Mouse (Mus musculus) lung, adult 2 months (tissue): ENCODE results near the gene Cyfip1. TPM values are rescaled to one million over a fixed set of nuclear protein-coding genes. Genes with fewer than 3 reads are reported as not detected.

Experiments
- DNase-seq: peaks from one replicate; pipeline ENCODE4 v3.0.0; 2022
- H3K4me1 ChIP-seq: fragments of 200-500 bp; 2 replicates; pipeline ENCODE4 v1.6.1; 2011; ENCODE audit warnings: low read length; ENCODE audit not compliant: control insufficient read depth, insufficient read depth
- H3K4me3 ChIP-seq: fragments of 200-500 bp; replicated peaks from 2 replicates; pipeline ENCODE3; 2011; ENCODE audit warnings: low read depth, mild to moderate bottlenecking, control low read depth, low read length; ENCODE audit errors: extremely low read depth
- CTCF ChIP-seq: fragments of 200-500 bp; IDR thresholded peaks from 2 replicates; pipeline ENCODE4 v1.5.1; 2011; ENCODE audit warnings: mild to moderate bottlenecking, low read length, control low read depth; ENCODE audit not compliant: insufficient read depth
- POLR2A ChIP-seq: fragments of 200-500 bp; IDR thresholded peaks from 2 replicates; pipeline ENCODE4 v1.6.1; 2011; ENCODE audit warnings: low read depth, mild to moderate bottlenecking, control low read depth, low read length, borderline replicate concordance; ENCODE audit errors: extremely low read depth
- WGBS: fragments of 180-500 bp; shearing (Covaris S2); methylation state at CpG from one replicate; pipeline ENCODE4 v1.1.7; 2018; 5-methylcytosine and 5-hydroxymethylcytosine counted together
- polyA plus RNA-seq: library from polyadenylated mRNA; depleted of rRNA; stranded (reverse); fragments of >200 nt; gene quantifications from 2 replicates; pipeline ENCODE4 v1.2.3, GENCODE M21; 2012; rRNA removed

Gene Cyfip1
- polyA plus RNA-seq: 46.5 and 66.8 TPM in 2 replicates

GRCm38 (mm10) chr7:55841445-55841844, at the start of gene Cyfip1:
Gene Cyfip1 (plus strand): TSS chr7:55841745.
- TF ChIP-seq CTCF (no peak), POLR2A (no peak)
- H3K4me3 ChIP-seq: peak within 1 kb of the TSS; percentile 81
- H3K4me1 ChIP-seq: no peaks in the 10 kb centered on the region
- no peak for DNase-seq
- 50% methylated on average over 7 of the region's 7 CpGs for WGBS

GRCm38 (mm10) chr7:55792280-55792679, 49.3 kb upstream of the Cyfip1 start:
- TF ChIP-seq POLR2A (no peak), CTCF (no peak)
- Histone ChIP-seq H3K4me3 (no peak overlapping the region), H3K4me1 (peaks cover 5% of the 10 kb centered on the region; the same call in 1 of the 2 replicates)
- DNase-seq: no peak
- 84% methylated on average over 3 of the region's 3 CpGs for WGBS

DNA sequence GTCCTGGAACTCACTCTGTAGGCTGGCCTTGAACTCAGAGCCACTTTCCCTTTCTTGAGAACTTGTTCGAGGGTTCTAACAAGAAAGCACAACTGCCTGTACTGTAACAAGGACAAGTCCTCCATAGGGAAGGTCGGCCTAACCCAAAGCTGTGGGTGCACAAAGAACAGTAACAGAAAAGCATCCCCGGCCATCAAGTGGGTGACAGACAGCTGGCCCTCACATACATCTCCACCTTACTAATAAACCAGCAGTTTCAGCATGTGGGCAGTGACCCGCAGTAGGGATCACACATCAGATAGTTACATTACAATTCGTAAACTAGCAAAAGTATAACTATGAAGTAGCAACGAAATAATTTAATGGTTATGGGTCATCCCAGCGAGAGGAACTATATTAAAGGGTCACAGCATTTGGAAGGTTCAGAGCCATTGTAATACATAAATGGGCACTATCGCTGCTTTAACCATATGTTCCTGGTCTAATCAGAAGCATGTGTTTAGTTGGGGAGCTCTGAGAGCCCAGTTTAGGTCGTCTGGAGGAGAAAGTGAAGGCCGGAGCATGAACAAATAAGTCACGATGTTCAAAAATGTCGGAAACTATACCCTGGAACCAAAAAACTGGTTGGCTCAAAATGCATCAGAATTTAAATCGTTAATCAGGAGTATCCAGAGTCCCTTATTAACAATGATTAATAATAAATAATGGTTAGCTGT, 48.2 kb upstream of the Cyfip1 start:
- TF ChIP-seq POLR2A: no peak
- no peak for TF ChIP-seq CTCF
- no peak for DNase-seq
- WGBS: 37% methylated on average over 13 of the region's 13 CpGs
- Histone ChIP-seq H3K4me3 (peak overlapping the region; percentile 82), H3K4me1 (peaks cover 5% of the 10 kb centered on the region; the same call in 1 of the 2 replicates)

- TF ChIP-seq POLR2A (peak; percentile 80), CTCF (no peak)
- peak; percentile 93 for DNase-seq
- Histone ChIP-seq H3K4me1 (peaks cover 5% of the 10 kb centered on the region; the same call in 1 of the 2 replicates), H3K4me3 (peak within 1 kb of the TSS; percentile 82)
- under 1% methylated on average over 51 of the region's 51 CpGs for WGBS
These were observed 47.5 kb upstream of the Cyfip1 start, which contains the start of gene Tubgcp5 for GRCm38 (mm10) chr7:55793952-55794603. Gene Tubgcp5 (plus strand): TSS chr7:55794154.

DNA sequence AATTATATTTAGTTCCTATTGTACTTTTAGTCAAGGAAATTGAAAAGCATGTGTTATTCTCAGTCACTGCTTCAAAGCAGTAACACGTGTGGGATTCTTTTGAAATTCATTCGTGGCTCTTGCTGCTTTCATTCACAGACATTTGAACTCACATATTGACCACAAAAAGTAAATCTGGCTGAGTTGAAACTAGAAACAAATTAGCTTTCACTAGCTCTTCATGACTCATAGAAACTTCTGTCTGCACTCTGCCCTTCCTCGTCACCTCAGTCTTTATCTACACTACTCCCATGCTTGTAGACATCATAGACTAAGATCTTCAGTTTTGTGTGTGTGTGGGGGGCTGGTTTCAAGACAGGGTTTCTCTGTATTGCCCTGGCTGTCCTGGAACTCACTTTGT, 41.6 kb upstream of the Cyfip1 start:
- Histone ChIP-seq H3K4me1 (peaks cover 1% of the 10 kb centered on the region; the same call in 1 of the 2 replicates), H3K4me3 (no peak overlapping the region)
- WGBS: 89% methylated on average over 3 of the region's 3 CpGs
- no peak for TF ChIP-seq CTCF
- TF ChIP-seq POLR2A: no peak
- DNase-seq: no peak

DNA sequence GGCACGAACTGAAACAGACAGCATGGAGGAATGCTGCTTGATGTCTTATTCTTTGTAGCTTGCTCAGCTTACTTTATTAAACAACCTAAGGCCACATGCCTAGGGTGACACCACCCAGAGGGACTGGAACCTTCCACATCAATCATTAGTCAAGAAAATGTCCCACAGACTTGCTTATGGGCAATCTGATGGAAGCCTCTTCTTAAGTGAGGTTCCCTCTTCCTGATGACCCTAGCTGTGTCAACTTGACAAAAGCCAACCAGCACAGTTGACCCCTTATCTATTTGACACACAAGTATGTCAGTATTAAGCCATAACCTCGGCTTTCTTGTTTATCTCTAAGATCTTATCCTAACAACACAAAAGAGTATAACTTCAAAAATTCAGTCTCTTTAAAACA, 31.6 kb upstream of the Cyfip1 start:
- Histone ChIP-seq H3K4me3 (no peak overlapping the region), H3K4me1 (no peaks in the 10 kb centered on the region)
- no peak for DNase-seq
- TF ChIP-seq CTCF (no peak), POLR2A (no peak)
- WGBS: 78% methylated on average over 2 of the region's 2 CpGs

GRCm38 (mm10) chr7:55824468-55824867, 17.1 kb upstream of the Cyfip1 start:
- TF ChIP-seq POLR2A (no peak), CTCF (no peak)
- Histone ChIP-seq H3K4me3 (no peak overlapping the region), H3K4me1 (no peaks in the 10 kb centered on the region)
- 85% methylated on average over 5 of the region's 5 CpGs for WGBS
- DNase-seq: no peak

- no peak for DNase-seq
- WGBS: 88% methylated on average over 9 of the region's 9 CpGs
- no peaks in the 10 kb centered on the region for H3K4me1 ChIP-seq
- H3K4me3 ChIP-seq: no peak overlapping the region
- TF ChIP-seq POLR2A (no peak), CTCF (no peak)
These were observed 14.0 kb upstream of the Cyfip1 start for GRCm38 (mm10) chr7:55827551-55827950.

GRCm38 (mm10) chr7:55836877-55837276, 4.7 kb upstream of the Cyfip1 start:
- no peak overlapping the region for H3K4me3 ChIP-seq
- no peak for TF ChIP-seq CTCF
- TF ChIP-seq POLR2A: no peak
- 79% methylated on average over 4 of the region's 4 CpGs for WGBS
- H3K4me1 ChIP-seq: no peaks in the 10 kb centered on the region
- no peak for DNase-seq
